Mouse (Mus musculus): Measurements from ENCODE around the gene Bcan. TPM values are rescaled to one million over a fixed set of nuclear protein-coding genes. Genes with fewer than 3 reads are reported as not detected.

Gene Bcan
- polyA plus RNA-seq, 1 experiment from 2014 or later = not detected

GRCm38 (mm10) chr3:87943586-87943985 lies 56.4 kb downstream of the Bcan start:
- no peak for TF ChIP-seq CTCF (IDR thresholded peaks at IDR 0.05; ENCODE audit: low read depth)
- DNase-seq (no peak), ATAC-seq (ENCODE audit: insufficient read depth) (no peak)
- Histone ChIP-seq H3K4me3 (ENCODE audit: low read depth, low read length) (no peak overlapping the region), H3K4me1 (ENCODE audit: insufficient read depth) (peaks cover 17% of the 10 kb centered on the region), H3K36me3 (ENCODE audit: insufficient read depth) (peaks cover 45% of the 10 kb centered on the region), H3K4me2 (no peak overlapping the region), H3K9ac (no peak overlapping the region), H3K27me3 (ENCODE audit: insufficient read depth, low read length) (peaks cover 22% of the 10 kb centered on the region), H3K9me3 (ENCODE audit: low read depth, low read length) (no peaks in the 10 kb centered on the region), H3K27ac (ENCODE audit: low read depth) (no peak overlapping the region)
- WGBS = 66% methylated on average over 7 of the region's 7 CpGs

- H3K9ac ChIP-seq = no peak overlapping the region
- no peak for DNase-seq
- no peak overlapping the region for H3K4me2 ChIP-seq
- peaks cover 56% of the 10 kb centered on the region for H3K36me3 ChIP-seq (ENCODE audit: insufficient read depth)
- TF ChIP-seq CTCF (IDR thresholded peaks at IDR 0.05; ENCODE audit: low read depth) = no peak
- H3K27ac ChIP-seq (ENCODE audit: low read depth) = no peak overlapping the region
- H3K27me3 ChIP-seq (ENCODE audit: insufficient read depth, low read length) = peaks cover 12% of the 10 kb centered on the region; the same call in 1 of the 2 replicates
- ATAC-seq (ENCODE audit: insufficient read depth) = no peak
- peaks cover 6% of the 10 kb centered on the region for H3K4me1 ChIP-seq (ENCODE audit: insufficient read depth)
- H3K4me3 ChIP-seq (ENCODE audit: low read depth, low read length) = no peak overlapping the region
- WGBS = 93% methylated on average over 2 of the region's 2 CpGs
- no peaks in the 10 kb centered on the region for H3K9me3 ChIP-seq (ENCODE audit: low read depth, low read length)
These were observed 57.6 kb downstream of the Bcan start for GRCm38 (mm10) chr3:87942471-87942870.

GRCm38 (mm10) chr3:87940611-87941010 lies 59.4 kb downstream of the Bcan start:
- Histone ChIP-seq H3K4me3 (ENCODE audit: low read depth, low read length) (no peak overlapping the region), H3K4me2 (no peak overlapping the region), H3K9ac (no peak overlapping the region), H3K4me1 (ENCODE audit: insufficient read depth) (no peaks in the 10 kb centered on the region), H3K9me3 (ENCODE audit: low read depth, low read length) (no peaks in the 10 kb centered on the region), H3K36me3 (ENCODE audit: insufficient read depth) (peaks cover 74% of the 10 kb centered on the region), H3K27me3 (ENCODE audit: insufficient read depth, low read length) (no peaks in the 10 kb centered on the region), H3K27ac (ENCODE audit: low read depth) (no peak overlapping the region)
- DNase-seq (no peak), ATAC-seq (ENCODE audit: insufficient read depth) (no peak)
- 61% methylated on average over 5 of the region's 5 CpGs for WGBS
- TF ChIP-seq CTCF (IDR thresholded peaks at IDR 0.05; ENCODE audit: low read depth) = no peak

Other genes with a start within 250 kb of the Bcan start
- gene Ntrk1, start 205.1 kb downstream of the Bcan start, polyA plus RNA-seq (2014; fragmentation: Nextera tagmentation; extraction: Ambion mirVana) = 0.22 and 0.39 TPM in 2 replicates
- 0.05 TPM in 1 of 2 replicates, not detected in the other for gene Insrr, start 203.3 kb downstream of the Bcan start, polyA plus RNA-seq (2014; fragmentation: Nextera tagmentation; extraction: Ambion mirVana)
- 30.2 and 31.7 TPM in 2 replicates for gene Pear1, start 175.9 kb downstream of the Bcan start, polyA plus RNA-seq (2014; fragmentation: Nextera tagmentation; extraction: Ambion mirVana)
- gene Sh2d2a, start 153.5 kb downstream of the Bcan start, polyA plus RNA-seq (2014; fragmentation: Nextera tagmentation; extraction: Ambion mirVana) = 0.09 TPM in 2 replicates
- 13.4 and 14.2 TPM in 2 replicates for gene Prcc, start 114.6 kb downstream of the Bcan start, polyA plus RNA-seq (2014; fragmentation: Nextera tagmentation; extraction: Ambion mirVana)
- 287 and 288 TPM in 2 replicates for gene Hdgf, start 93.9 kb downstream of the Bcan start, polyA plus RNA-seq (2014; fragmentation: Nextera tagmentation; extraction: Ambion mirVana)
- 64.8 and 65.5 TPM in 2 replicates for gene Mrpl24, start 80.7 kb downstream of the Bcan start, polyA plus RNA-seq (2014; fragmentation: Nextera tagmentation; extraction: Ambion mirVana)
- gene Isg20l2, start 69.9 kb downstream of the Bcan start, polyA plus RNA-seq (2014; fragmentation: Nextera tagmentation; extraction: Ambion mirVana) = 44.0 and 50.5 TPM in 2 replicates
- 16.4 and 19.6 TPM in 2 replicates for gene Rrnad1, start 69.5 kb downstream of the Bcan start, polyA plus RNA-seq (2014; fragmentation: Nextera tagmentation; extraction: Ambion mirVana)
- gene Crabp2, start 51.6 kb downstream of the Bcan start, polyA plus RNA-seq (2014; fragmentation: Nextera tagmentation; extraction: Ambion mirVana) = 7.7 and 10.3 TPM in 2 replicates
- gene Nes, start 29.2 kb downstream of the Bcan start, polyA plus RNA-seq (2014; fragmentation: Nextera tagmentation; extraction: Ambion mirVana) = 24.6 and 27.1 TPM in 2 replicates
- gene Hapln2, start 27.4 kb upstream of the Bcan start, polyA plus RNA-seq (2014; fragmentation: Nextera tagmentation; extraction: Ambion mirVana) = not detected in 2 replicates
- gene Gpatch4, start 42.9 kb upstream of the Bcan start, polyA plus RNA-seq (2014; fragmentation: Nextera tagmentation; extraction: Ambion mirVana) = 35.8 and 40.6 TPM in 2 replicates
- 183 and 192 TPM in 2 replicates for gene Naxe, start 58.3 kb upstream of the Bcan start, polyA plus RNA-seq (2014; fragmentation: Nextera tagmentation; extraction: Ambion mirVana)
- gene Ttc24, start 78.1 kb upstream of the Bcan start, polyA plus RNA-seq (2014; fragmentation: Nextera tagmentation; extraction: Ambion mirVana) = not detected in 2 replicates
- gene Iqgap3, start 81.7 kb upstream of the Bcan start, polyA plus RNA-seq (2014; fragmentation: Nextera tagmentation; extraction: Ambion mirVana) = 31.2 and 32.5 TPM in 2 replicates
- gene Mef2d, start 142.1 kb upstream of the Bcan start, polyA plus RNA-seq (2014; fragmentation: Nextera tagmentation; extraction: Ambion mirVana) = 24.7 and 25.4 TPM in 2 replicates